24 mouse cellular contexts compared by ENCODE assay signal in genomic region chrX:9984094-9984669, GRCm38 (mm10).
DNase-seq lines count a peak whose midpoint lies in the region; ATAC-seq and TF ChIP-seq lines count a peak whose summit lies in the region.
"Had no signal": no experiment of that assay in that cellular context is flagged by ENCODE, and none has a peak within 500 bp of the region (broad histone marks: within the 10 kb centered on the region; RNA-seq: fewer than 3 reads in every experiment).

No protein-coding gene starts in this region.

- H3K27me3 ChIP-seq in forebrain, embryonic 13.5 days, result no peaks in the 10 kb centered on the region
- H3K27me3 ChIP-seq in forebrain, embryonic 16.5 days (replicated peaks; ENCODE audit: control insufficient read depth, insufficient read depth, low read length), result no peaks in the 10 kb centered on the region
- H3K27me3 ChIP-seq in heart, adult 2 months (ENCODE audit: control insufficient read depth, insufficient read depth, low read length), result no peaks in the 10 kb centered on the region
- H3K27me3 ChIP-seq: CH12.LX; heart, embryonic 13.5 days; hindbrain, embryonic 12.5 days; hindbrain, embryonic 15.5 days had no signal

- H3K4me3 ChIP-seq in forebrain, embryonic 13.5 days, result no peak overlapping the region
- H3K4me3 ChIP-seq in forebrain, embryonic 16.5 days (replicated peaks; ENCODE audit: low read length), result no peak overlapping the region
- no peak overlapping the region for H3K4me3 ChIP-seq in heart, adult 2 months
- H3K4me3 ChIP-seq: heart, embryonic 10.5 days; heart, embryonic 13.5 days; hindbrain, embryonic 12.5 days; hindbrain, embryonic 15.5 days had no signal

- no peak for TF ChIP-seq CTCF in heart, adult 2 months (IDR thresholded peaks at IDR 0.05)

- DNase-seq in retina, postnatal 1 day, result peak; percentile 11
- no peak for DNase-seq in retina, embryonic 14.5 days (ENCODE audit: low spot score)
- no peak for DNase-seq in testis, postnatal 14 days (ENCODE audit: low spot score)
- no peak for DNase-seq in heart, adult 2 months
- no peak for DNase-seq in lung, postnatal 36 days
- DNase-seq: adrenal gland, adult 2 months; adrenal gland, postnatal 14 days; B cell, adult 2 months; cerebellum, adult 18-20 months; cerebellum, adult 9-10 months; cerebellum, postnatal 14 days; gastrocnemius, postnatal 25 days; heart, adult 18-20 months; heart, postnatal 14 days; heart, postnatal 4 days had no signal

- no peak overlapping the region for H3K27ac ChIP-seq in forebrain, embryonic 13.5 days
- H3K27ac ChIP-seq in forebrain, embryonic 16.5 days (ENCODE audit: low read length), result no peak overlapping the region
- H3K27ac ChIP-seq in heart, adult 2 months, result no peak overlapping the region
- H3K27ac ChIP-seq: heart, embryonic 10.5 days; heart, embryonic 13.5 days; hindbrain, embryonic 12.5 days; hindbrain, embryonic 15.5 days had no signal

- no peaks in the 10 kb centered on the region for H3K4me1 ChIP-seq in forebrain, embryonic 13.5 days
- no peaks in the 10 kb centered on the region for H3K4me1 ChIP-seq in forebrain, embryonic 16.5 days (replicated peaks; ENCODE audit: control insufficient read depth, insufficient read depth, low read length)
- H3K4me1 ChIP-seq in heart, adult 2 months (ENCODE audit: control insufficient read depth, insufficient read depth, low read length), result no peaks in the 10 kb centered on the region
- H3K4me1 ChIP-seq: heart, embryonic 10.5 days; heart, embryonic 13.5 days; hindbrain, embryonic 12.5 days; hindbrain, embryonic 15.5 days had no signal

- H3K79me2 ChIP-seq in heart, adult 2 months (replicated peaks; ENCODE audit: control insufficient read depth, insufficient read depth, low read length), result no peaks in the 10 kb centered on the region

- H3K4me2 ChIP-seq in forebrain, embryonic 13.5 days, result no peak overlapping the region
- H3K4me2 ChIP-seq in forebrain, embryonic 16.5 days (ENCODE audit: low read length), result no peak overlapping the region
- H3K4me2 ChIP-seq: heart, embryonic 13.5 days; hindbrain, embryonic 12.5 days; hindbrain, embryonic 15.5 days had no signal

- peak; percentile 87 for ATAC-seq in forebrain, embryonic 13.5 days
- peak; percentile 78 for ATAC-seq in forebrain, embryonic 16.5 days
- ATAC-seq: intestine, postnatal 0 days had no signal

- no peaks in the 10 kb centered on the region for H3K9me3 ChIP-seq in forebrain, embryonic 13.5 days (replicated peaks)
- H3K9me3 ChIP-seq in forebrain, embryonic 16.5 days (ENCODE audit: control insufficient read depth, low read length), result no peaks in the 10 kb centered on the region
- H3K9me3 ChIP-seq: G1E; heart, embryonic 10.5 days; heart, embryonic 13.5 days; hindbrain, embryonic 12.5 days; hindbrain, embryonic 15.5 days had no signal

- no peak for TF ChIP-seq EP300 in heart, adult 2 months (IDR thresholded peaks at IDR 0.05; ENCODE audit: insufficient read depth, low read depth, low read length)

- no peak overlapping the region for H3K9ac ChIP-seq in forebrain, embryonic 13.5 days
- H3K9ac ChIP-seq in forebrain, embryonic 16.5 days (replicated peaks; ENCODE audit: low read depth, low read length), result no peak overlapping the region
- H3K9ac ChIP-seq in heart, adult 2 months (ENCODE audit: low read depth, low read length), result no peak overlapping the region
- H3K9ac ChIP-seq: heart, embryonic 13.5 days; hindbrain, embryonic 12.5 days; hindbrain, embryonic 15.5 days had no signal

- H3K36me3 ChIP-seq in forebrain, embryonic 13.5 days (ENCODE audit: poor library complexity, severe bottlenecking), result no peaks in the 10 kb centered on the region
- H3K36me3 ChIP-seq in forebrain, embryonic 16.5 days (ENCODE audit: control insufficient read depth, insufficient read depth), result no peaks in the 10 kb centered on the region
- H3K36me3 ChIP-seq in heart, adult 2 months (ENCODE audit: control insufficient read depth, insufficient read depth, low read length), result no peaks in the 10 kb centered on the region
- H3K36me3 ChIP-seq: G1E; heart, embryonic 10.5 days; heart, embryonic 13.5 days; hindbrain, embryonic 12.5 days; hindbrain, embryonic 15.5 days had no signal

- TF ChIP-seq POLR2A in heart, adult 2 months (IDR thresholded peaks at IDR 0.05; ENCODE audit: insufficient read depth, low read depth, low read length), result no peak

- intact Hi-C loops in heart, adult 2 months (cut with DNase I), result no loop called here
